Mouse (Mus musculus): Measurements from ENCODE around the gene Tbl3.
A peak's percentile ranks its signal among the peaks of the same experiment; 100 is the strongest.
"Not testable (repeated sequence)": the region's sequence is repeated elsewhere in the genome, so short reads cannot be mapped to it uniquely, and the experiment has no call there.

The Tbl3 gene

DNA sequence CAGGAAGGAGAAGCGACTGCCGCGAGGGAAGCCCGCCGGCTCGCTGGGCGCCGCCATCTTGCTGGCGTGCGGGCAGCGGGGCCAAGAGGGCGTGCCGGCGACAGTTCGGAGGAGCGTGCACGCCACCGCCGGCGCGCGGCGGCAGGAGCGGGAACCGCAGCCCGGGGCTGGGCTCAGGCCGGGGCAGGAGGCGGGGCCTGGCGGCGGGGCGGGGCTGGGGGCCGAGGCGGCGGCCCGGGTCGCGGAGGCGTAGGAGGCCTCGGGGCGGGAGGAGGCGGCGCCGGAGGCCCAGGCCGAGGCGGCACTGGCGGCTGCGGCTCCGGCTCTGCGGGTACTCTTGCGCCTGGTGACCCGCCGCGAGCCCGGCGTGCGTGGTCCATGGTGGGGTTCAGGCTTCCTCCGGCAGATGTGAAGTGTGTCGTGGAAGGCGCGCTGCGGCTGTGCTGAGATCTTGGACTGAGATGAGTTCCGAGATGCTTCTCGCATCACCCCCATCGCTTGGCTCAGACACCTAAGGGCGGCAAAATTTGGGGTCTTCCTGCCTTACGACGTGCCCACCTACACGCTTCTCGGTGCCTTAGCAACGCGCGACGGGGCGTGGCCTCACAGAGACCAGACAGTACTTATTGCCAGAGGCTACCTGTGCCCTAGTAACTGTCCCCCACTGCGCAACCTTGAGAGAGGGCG lies 11.3 kb downstream of the Tbl3 start, which contains the start of the genes Gfer and Noxo1:
TSS of gene Gfer (minus strand) at position 146 of the 687 bp plus-strand sequence.
TSS of gene Noxo1 (plus strand) at position 224 of the 687 bp plus-strand sequence.
- DNase-seq (ENCODE audit: inconsistent ontology term) = peak; percentile 94

DNA sequence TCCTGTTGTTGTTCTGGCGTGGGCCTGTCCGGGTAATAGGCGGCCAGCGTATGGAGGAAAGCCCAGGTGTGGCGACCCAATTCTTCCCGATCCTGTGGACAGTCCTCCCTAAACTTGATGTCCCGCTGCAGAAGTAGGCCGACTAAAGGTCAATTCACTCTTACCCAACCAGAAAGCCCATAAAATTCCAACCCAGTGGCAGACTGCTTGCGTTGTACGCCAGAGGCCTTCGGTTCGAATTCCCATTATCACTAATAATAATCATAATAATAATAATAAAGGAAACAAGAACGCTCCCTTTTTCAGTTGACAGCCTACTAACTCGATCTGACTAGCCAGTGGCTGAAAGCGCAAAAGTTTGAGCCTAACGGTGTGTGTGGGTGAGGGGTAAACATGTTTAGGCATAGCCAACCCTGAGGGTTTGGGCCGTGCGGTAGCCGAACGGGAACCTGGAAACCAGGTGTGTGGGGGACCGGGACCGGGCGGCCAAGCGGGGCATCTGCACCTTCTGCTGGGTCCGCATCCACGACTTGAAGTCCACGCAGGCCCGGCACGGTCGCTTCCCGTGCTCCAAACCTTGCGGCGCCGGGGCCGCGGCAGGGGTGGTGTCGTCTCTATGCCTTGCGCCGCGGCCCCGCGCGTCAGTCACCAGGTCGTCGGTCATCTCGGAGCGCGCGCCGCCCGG lies 12.0 kb downstream of the Tbl3 start:
- DNase-seq (ENCODE audit: inconsistent ontology term) = no peak

DNA sequence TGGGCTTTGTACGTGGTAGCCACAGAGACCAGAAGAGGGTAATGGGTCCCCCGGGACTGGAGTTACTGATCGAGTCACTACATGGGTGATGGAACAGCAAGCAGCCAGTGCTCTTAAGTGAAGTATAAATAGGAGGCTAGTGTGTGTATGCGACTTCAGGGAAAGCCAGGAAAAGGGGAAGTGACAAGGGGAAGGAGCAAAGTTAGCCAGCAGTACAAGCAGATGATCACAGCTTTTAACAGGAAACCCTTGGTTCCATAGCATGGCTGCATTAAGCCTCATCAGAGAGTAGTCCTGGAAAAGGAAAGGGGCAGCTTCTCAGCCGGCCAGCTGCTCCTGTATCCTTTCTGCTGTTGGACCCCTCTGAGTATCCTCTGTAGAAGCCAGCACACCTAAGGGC lies 15.1 kb downstream of the Tbl3 start:
- DNase-seq (ENCODE audit: inconsistent ontology term) = no peak

DNA sequence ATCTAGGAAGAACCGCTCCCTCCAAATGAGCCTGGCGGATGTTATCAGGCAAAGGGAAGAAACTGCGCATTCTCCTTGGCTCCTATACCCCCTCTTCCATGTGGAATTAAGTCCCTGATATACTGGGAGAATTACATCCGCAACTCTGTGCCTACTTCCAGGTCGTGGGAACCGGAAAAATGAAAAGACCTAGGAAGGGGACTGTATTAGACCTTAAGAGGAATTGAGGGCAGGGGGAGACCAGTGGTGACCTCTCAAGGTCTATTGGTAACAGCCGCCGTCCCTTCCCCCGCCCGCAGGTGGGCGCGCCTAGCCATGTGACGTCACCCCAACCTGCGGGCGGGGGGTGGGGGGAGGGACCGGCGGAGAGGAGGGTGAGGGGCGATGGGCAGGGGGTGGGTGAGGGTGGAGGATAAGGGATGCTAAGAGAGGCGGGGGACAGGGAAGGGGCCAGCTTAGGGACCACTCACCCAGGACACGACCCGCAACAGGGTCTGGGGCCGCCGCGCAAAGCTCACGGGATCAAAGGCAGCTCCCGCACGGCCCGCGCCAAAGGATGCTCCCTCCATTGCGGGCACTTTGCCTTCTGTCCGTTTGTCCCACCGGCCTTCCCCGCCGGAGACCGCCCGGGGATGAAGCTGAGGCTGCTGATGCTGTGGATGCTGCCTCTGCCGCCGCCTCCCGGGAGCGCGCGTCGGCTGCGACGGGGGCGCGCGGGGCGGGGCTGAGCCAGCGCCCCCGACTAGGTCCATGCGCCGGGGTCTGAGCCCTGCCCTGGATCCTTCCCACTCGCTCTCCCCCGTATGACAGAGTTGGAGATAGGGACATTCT lies 18.0 kb downstream of the Tbl3 start, which contains the start of gene Syngr3:
TSS of gene Syngr3 (minus strand) at position 705 of the 831 bp plus-strand sequence.
- DNase-seq (ENCODE audit: inconsistent ontology term) = peak; percentile 49

DNA sequence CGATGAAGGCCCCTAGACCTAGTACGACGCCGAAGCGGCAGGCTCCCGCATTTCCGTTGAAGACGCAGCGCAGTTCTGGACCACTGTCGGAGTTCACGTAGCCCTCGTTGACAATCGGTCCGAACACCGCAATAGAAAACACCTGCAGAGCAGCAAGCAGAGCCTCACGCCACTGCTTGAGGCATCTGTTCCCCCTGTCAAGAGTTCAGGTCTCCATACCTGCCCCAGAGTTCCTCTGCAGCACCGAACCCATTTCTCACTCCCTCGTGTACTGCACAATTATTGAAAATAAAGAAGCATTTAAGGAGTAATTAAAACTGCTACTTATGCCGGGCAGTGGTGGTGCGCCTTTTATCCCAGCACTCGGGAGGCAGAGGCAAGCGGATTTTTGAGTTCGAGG lies 19.9 kb downstream of the Tbl3 start:
- DNase-seq (ENCODE audit: inconsistent ontology term) = no peak

DNA sequence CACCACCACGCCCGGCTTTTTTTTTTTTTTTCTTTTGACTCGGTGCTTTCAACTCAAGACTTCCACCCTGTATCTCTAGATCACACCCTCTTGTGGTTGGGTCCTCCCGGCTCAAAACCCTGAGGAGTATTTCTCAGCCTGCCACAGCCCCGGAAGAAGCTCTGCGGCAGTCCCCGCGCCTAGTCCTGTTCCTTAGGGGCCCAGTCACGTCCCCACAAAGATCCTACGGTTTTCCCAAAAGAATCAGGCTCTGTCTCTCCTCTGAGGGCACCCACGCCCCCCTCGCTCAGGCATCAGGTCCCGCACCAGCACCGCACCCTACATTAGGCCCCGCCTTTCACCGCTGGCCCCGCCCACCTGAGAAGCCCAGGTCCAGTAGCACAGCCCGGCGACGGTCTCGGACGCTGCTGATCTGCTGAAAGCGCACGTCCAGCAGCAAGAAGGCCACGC lies 20.3 kb downstream of the Tbl3 start:
- peak; percentile 68 for DNase-seq (ENCODE audit: inconsistent ontology term)

DNA sequence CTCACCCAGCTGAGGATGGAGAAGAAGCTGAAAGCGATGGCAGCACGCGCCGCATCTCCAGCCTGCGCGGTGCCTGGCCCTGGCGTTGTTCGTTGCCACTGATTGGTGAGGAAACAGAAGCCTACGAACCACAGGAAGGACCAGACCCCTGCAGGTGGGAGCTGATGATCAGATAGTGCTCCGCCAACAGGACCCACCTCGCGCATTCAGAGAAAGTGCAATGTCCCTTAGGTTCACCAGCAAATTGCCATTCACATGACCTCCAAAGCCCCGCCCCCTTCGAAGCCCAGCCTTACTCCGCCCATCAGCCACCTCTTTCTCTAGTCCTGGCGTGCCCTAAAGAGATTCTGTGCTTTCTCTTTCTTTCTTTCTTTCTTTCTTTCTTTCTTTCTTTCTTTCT lies 20.9 kb downstream of the Tbl3 start:
- peak; percentile 30 for DNase-seq (ENCODE audit: inconsistent ontology term)

DNA sequence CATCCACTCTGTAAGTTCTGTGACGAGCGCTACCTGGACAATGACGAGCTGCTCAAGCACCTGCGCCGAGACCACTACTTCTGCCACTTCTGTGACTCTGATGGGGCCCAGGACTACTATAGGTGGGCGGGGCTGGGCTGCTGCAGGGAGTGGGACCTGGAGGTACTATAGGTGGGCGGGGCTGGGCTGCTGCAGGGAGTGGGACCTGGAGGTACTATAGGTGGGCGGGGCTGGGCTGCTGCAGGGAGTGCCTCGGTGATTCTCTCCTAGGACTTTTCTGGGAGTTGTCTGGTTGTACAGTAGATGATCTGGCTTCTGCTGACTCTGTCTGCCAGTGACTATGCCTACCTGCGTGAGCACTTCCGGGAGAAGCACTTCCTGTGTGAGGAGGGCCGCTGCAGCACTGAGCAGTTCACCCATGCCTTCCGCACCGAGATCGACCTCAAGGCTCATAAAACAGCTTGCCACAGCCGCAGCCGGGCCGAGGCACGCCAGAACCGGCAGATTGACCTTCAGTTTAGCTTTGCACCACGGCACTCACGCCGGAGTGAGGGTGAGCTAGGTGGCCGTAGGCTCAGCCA lies 29.9 kb downstream of the Tbl3 start:
- no peak for DNase-seq (ENCODE audit: inconsistent ontology term)

DNA sequence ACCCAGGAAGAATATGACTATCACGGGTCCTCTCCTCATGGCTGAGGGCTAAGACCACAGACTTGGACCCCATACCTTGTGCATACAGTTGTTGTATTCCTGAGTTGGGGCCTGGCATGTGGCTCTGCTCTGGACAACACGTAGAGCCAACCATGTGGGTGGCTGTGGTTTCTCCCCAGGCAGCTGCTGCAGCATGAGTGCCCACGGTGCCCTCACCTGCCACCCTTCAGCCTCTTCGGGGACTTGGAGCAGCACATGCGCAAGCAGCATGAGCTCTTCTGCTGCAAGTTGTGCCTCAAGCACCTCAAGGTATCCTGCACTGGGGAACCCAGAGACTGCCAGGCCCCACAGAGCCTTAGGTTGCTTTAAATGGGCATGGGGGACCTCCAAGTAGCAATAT lies 30.6 kb downstream of the Tbl3 start:
- no peak for DNase-seq (ENCODE audit: inconsistent ontology term)

DNA sequence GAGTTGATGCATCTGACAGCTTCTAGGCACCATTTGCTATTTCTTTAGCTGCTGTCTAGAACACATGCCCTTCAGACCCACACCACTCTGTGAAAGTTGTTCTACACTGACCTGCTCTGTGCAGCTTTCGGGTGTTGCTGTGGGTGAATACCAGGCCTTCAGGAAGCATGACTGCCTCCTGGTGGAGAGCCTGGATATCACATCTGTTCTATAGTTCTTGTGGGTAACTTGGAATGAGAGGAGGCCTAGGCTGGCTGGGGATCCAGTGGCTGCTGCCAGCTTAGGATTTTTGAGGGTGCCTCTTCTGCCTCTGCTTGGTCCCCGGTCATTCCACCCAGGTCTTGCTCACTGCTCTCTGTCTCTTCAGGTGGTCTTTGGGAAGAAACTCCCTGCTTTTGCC lies 31.3 kb downstream of the Tbl3 start:
- peak; percentile 30 for DNase-seq (ENCODE audit: inconsistent ontology term)

DNA sequence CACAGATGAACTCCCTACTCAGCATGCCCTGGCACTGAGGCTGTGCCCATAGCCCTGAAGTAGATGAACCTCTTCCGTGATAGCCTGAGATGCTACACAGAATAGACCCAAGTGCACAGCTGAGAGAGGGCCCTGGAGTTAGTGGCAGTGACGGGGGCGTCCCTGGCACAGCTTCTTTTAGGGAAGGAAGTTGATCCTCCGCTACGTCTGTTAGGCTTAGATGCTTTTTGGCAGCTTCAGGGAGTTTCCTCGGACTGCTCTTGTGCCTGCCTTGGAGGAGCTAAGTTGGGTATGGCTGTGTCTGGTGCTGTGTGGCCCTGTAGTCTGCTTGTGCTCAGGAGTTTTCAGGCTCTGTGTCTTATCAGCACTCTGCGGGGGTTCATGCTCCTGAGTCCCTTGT lies 33.2 kb downstream of the Tbl3 start:
- no peak for DNase-seq (ENCODE audit: inconsistent ontology term)

DNA sequence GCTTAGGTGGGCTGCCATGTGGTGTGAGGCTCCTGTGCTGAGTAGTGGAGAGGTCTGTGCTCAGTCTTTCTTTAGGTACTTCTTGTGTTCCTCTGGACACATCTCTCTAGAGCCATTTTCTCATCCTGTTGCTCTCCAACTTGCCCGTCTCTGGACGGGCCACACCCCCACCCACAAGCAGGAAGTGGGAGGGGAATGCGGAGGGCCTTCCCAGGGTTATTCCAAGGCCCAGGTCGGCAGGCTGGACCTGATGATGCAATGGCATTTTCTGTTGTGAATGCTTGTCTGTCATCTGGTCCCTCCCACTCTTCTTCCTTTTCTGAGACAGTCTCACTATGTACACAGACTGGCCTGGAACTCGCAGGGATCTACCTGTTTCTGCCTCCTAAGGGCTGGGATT lies 35.3 kb downstream of the Tbl3 start:
- peak; percentile 66 for DNase-seq (ENCODE audit: inconsistent ontology term)

DNA sequence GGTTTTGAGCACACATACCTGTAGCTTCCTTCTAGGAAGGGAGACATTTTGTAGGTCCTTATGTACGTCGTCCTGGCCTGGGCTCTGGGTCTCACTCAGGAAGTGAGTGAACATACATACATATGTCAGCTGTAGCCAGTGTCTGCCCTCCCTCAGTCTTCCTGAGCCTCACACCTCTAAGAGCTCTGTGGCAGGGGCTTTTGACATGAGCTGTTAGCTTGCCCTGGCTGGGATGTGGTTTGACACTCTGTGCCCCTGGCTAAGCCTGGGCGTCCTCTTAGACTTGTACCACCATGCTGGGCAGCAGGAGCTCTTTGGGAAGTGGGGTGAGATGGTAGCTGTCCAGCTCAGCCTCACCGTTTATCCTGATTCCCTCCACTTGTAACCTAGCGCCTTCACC lies 36.1 kb downstream of the Tbl3 start:
- DNase-seq (ENCODE audit: inconsistent ontology term) = no peak

DNA sequence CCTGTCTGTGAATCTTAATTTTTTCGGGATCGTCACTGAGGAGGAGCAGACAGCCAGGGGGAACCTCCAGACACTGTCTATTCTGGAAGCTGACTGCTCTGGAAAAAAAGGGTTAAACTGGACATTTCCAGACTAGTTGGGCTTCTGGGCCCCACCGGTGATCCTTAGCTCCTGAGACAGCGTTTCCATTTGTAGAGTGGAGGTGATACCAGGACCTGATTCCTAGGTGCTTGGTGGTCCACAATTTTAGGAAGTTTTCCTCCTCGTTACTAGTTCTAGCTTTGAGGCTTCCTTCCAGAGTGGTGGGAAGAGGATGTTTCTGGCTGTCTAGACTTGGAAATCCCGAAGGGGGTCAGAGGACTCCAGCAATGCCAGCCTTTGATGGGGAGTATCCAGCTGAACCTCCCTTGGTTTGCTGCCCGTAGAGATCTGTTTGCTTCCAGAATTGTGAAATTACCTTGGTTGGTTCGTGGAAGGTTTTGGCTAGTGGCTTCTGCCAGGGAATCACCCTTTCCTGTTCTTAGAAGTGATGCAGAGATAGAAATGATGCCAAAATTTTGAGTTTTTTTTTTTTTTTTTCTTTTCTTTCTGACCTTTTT lies 37.1 kb downstream of the Tbl3 start:
- DNase-seq (ENCODE audit: inconsistent ontology term) = no peak

DNA sequence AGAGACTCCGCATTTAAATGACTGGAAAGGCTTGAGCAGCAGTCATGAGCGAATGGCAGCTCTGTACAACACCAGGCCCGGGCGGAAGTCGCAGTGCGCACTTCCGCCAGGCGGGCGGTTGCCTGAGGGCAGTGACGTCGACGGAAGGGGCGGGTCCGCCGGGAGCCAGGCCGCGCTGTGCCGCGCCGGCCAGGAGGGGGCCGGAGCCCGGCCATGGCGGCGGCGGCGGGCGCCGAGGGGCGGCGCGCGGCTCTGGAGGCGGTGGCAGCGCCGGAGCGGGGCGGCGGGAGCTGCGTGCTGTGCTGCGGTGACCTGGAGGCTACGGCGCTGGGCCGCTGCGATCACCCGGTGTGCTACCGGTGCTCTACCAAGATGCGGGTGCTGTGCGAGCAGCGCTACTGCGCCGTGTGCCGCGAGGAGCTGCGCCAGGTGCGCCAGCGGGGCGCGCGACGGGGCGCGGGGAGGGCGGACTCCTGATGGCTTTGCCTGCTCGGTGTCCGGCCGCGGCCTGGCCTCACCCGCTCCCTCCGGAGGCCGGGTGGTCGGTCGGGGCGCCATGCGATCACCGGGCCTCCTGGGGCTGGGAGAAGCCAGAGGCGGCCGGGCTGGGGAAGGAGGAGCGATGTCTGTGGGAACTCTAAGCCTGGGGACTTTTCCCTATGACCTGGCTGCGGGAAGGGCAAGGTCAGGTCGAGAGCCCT lies 37.8 kb downstream of the Tbl3 start, which contains the start of gene Zfp598:
TSS of gene Zfp598 (plus strand) at position 143 of the 701 bp plus-strand sequence.
- DNase-seq (ENCODE audit: inconsistent ontology term) = peak; percentile 94

DNA sequence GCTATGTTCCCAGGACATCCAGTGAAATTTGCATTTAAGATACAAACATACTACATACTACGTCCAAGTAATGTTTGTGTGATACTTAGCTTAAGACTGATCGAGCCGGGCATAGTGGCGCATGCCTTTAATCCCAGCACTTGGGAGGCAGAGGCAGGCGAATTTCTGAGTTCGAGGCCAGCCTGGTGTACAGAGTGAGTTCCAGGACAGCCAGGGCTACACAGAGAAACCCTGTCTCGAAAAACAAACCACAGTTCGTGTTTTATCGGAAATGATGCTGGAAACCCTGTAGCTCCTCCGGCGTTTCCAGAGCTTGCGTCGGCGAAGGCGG lies 38.3 kb downstream of the Tbl3 start:
- not testable (repeated sequence) for DNase-seq (ENCODE audit: inconsistent ontology term)

DNA sequence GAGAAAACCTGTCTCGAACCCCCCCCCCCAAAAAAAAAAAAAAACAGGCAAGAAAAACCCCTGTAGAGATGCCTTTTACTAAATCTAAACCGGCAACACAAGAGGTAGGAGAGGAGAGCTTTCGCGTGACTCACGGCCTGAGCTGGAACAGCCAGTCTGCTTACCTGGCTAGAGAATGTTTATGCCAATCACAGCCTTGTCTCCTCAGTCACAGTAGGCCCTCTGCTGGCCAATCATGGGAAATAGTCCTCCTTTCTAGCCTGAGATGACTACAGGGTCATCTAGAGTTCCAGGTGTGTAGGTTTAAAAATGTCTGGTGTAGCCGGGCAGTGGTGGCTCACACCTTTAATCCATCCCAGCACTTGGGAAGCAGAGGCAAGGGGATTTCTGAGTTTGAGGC lies 40.0 kb downstream of the Tbl3 start:
- DNase-seq (ENCODE audit: inconsistent ontology term) = no peak

DNA sequence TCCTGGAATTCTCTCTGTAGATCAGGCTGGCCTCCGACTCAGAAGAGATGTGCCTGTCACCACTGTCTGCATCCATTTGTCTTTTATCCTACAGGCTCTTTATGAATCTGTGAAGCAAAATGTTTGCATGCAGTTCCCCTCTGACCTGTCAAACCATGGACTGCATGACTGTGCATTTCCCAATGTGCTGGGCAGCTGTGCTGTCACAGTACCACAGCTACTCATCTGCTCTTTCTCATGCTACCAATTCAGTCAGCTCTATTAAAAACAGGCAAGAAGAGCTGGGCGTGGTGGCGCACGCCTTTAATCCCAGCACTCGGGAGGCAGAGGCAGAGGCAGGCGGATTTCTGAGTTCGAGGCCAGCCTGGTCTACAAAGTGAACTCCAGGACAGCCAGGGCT lies 40.4 kb downstream of the Tbl3 start:
- not testable (repeated sequence) for DNase-seq (ENCODE audit: inconsistent ontology term)

DNA sequence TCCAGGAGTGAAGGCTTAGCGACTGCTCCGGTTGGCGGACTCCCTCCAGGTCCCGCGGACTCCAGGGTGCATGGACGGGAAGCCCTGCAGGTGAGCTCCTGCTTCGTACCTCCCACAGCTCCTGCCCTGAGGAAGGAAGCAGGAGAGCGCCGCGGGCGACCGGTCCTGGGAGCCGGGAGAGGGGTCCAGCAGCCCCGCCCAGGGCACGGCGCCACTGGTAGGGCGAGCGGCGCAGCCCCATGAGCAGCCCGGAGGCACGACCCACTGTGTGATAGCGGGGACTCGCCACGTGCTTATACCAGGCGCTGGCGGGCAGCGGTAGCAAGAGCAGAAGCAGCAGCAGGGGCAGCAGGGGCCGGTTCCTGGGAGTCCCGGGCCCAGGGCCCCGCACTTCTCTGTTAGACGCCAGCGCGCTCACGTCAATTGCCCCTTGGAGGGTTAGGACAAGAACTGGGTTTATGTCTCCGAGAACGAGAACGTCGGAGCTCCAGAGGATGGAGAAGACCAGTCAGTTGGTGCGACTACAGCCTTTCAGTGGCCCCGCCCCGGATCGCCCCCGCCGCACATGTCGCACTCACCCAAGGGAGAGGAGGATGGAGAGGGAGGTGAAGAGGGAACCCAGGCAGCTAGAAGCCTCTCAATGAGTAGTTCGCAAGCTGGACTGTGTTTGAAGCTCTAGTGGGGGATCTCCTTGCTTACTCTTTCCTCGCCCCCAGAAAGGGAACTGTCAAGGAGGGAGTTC lies 49.3 kb downstream of the Tbl3 start, which contains the start of gene Npw:
TSS of gene Npw (minus strand) at position 441 of the 742 bp plus-strand sequence.
- peak; percentile 51 for DNase-seq (ENCODE audit: inconsistent ontology term)

DNA sequence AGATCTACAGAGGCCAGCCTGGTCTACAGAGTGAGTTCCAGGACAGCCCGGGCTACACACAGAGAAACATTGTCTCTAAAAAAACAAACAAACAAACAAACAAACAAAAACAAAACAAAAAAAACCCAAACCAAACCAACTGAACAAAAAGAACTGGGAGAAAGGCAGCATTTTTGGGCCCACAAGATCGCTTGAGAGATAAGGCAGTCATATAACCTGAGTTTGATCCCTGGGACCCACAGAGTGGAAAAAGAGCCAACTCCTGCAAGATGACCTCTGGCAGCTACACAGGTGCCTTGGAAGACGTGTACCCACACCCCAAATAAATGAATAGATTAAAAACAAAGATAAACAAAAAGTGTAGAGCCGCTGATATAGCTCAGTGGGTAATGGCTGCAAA lies 52.5 kb downstream of the Tbl3 start:
- no peak for DNase-seq (ENCODE audit: inconsistent ontology term)

All from Muller cell, postnatal 12 days (primary cell).